Mouse (Mus musculus) brown adipose tissue, adult 24 weeks (tissue): ENCODE data around the gene Cmya5. TPM values are rescaled to one million over a fixed set of nuclear protein-coding genes. Genes with fewer than 3 reads are reported as not detected.
"Not testable (repeated sequence)": the region's sequence is repeated elsewhere in the genome, so short reads cannot be mapped to it uniquely, and the experiment has no call there.

Experiments used
- H3K27ac ChIP-seq: fragments of 200-500 bp; replicated peaks from 2 replicates; pipeline ENCODE4 v1.5.1; 2012; ENCODE audit warnings: low read depth, mild to moderate bottlenecking, low read length
- H3K4me1 ChIP-seq: fragments of 200-500 bp; 2 replicates; pipeline ENCODE4 v1.6.1; 2012; ENCODE audit warnings: low read length, mixed read lengths; ENCODE audit not compliant: control insufficient read depth, insufficient read depth, insufficient read length
- H3K4me3 ChIP-seq: fragments of 200-500 bp; 2 replicates; pipeline ENCODE4 v1.5.1; 2012; ENCODE audit warnings: low read depth, mild to moderate bottlenecking, low read length, moderate library complexity; ENCODE audit not compliant: insufficient read depth
- polyA plus RNA-seq: library from polyadenylated mRNA; stranded (reverse); fragments of >200 nt; gene quantifications from 2 replicates; pipeline ENCODE4 v1.2.4, GENCODE M21; 2012; ENCODE audit not compliant: missing spikeins, insufficient read depth, insufficient read length

Cmya5 gene
- polyA plus RNA-seq = 4.1 and 7.8 TPM in 2 replicates

- H3K27ac ChIP-seq = peak within 1 kb of the TSS; percentile 29
These were observed at the start of gene Cmya5 for GRCm38 (mm10) chr13:93144336-93145167. Gene Cmya5, minus strand, starts transcription at chr13:93144724.

GRCm38 (mm10) chr13:93192646-93193026 is 48.1 kb upstream of the Cmya5 start:
- Histone ChIP-seq H3K4me3 (peak overlapping the region; percentile 58), H3K27ac (peak overlapping the region; percentile 81), H3K4me1 (peaks cover 4% of the 10 kb centered on the region)

More at GRCm38 (mm10) chr13:93144336-93145167, at the start of gene Cmya5:
- peak within 1 kb of the TSS; percentile 75 for H3K4me3 ChIP-seq
- H3K4me1 ChIP-seq = peaks cover 3% of the 10 kb centered on the region; the same call in 1 of the 2 replicates

GRCm38 (mm10) chr13:93191831-93192645 is 47.5 kb upstream of the Cmya5 start, which contains the start of gene Tent2:
Gene Tent2, minus strand, starts transcription at chr13:93192385.
- H3K4me3 ChIP-seq = peak within 1 kb of the TSS; percentile 89
- H3K4me1 ChIP-seq = peaks cover 4% of the 10 kb centered on the region
- peak within 1 kb of the TSS; percentile 81 for H3K27ac ChIP-seq

- 0 out of 2 replicates have a peak overlapping the region, but pooled peaks have one; percentile 11 for H3K27ac ChIP-seq
- H3K4me3 ChIP-seq = no peak overlapping the region
- peaks cover 4% of the 10 kb centered on the region for H3K4me1 ChIP-seq
These were observed 44.9 kb upstream of the Cmya5 start for GRCm38 (mm10) chr13:93189416-93189815.

- H3K4me1 ChIP-seq = peaks cover 4% of the 10 kb centered on the region
- 0 out of 2 replicates have a peak overlapping the region, but pooled peaks have one; percentile 11 for H3K27ac ChIP-seq
- H3K4me3 ChIP-seq = no peak overlapping the region
These were observed 44.2 kb upstream of the Cmya5 start for GRCm38 (mm10) chr13:93188738-93189137.

- not testable (repeated sequence) for H3K27ac ChIP-seq, H3K4me1 ChIP-seq, H3K4me3 ChIP-seq
These were observed 43.3 kb upstream of the Cmya5 start for GRCm38 (mm10) chr13:93187792-93188191.

GRCm38 (mm10) chr13:93180351-93180750 is 35.8 kb upstream of the Cmya5 start:
- Histone ChIP-seq H3K4me1 (no peaks in the 10 kb centered on the region), H3K4me3 (no peak overlapping the region), H3K27ac (no peak overlapping the region)

- H3K4me3 ChIP-seq = no peak overlapping the region
- no peak overlapping the region for H3K27ac ChIP-seq
- H3K4me1 ChIP-seq = no peaks in the 10 kb centered on the region
These were observed 35.0 kb upstream of the Cmya5 start for GRCm38 (mm10) chr13:93179522-93179921.

GRCm38 (mm10) chr13:93177571-93177970 is 33.0 kb upstream of the Cmya5 start:
- Histone ChIP-seq H3K4me1 (no peaks in the 10 kb centered on the region), H3K27ac (no peak overlapping the region), H3K4me3 (no peak overlapping the region)

GRCm38 (mm10) chr13:93163303-93163702 is 18.8 kb upstream of the Cmya5 start:
- no peak overlapping the region for H3K27ac ChIP-seq
- no peak overlapping the region for H3K4me3 ChIP-seq
- H3K4me1 ChIP-seq = peaks cover 2% of the 10 kb centered on the region

GRCm38 (mm10) chr13:93162456-93162855 is 17.9 kb upstream of the Cmya5 start:
- Histone ChIP-seq H3K4me3 (no peak overlapping the region), H3K27ac (no peak overlapping the region; the same call in 1 of the 2 replicates), H3K4me1 (peaks cover 2% of the 10 kb centered on the region)

- Histone ChIP-seq H3K4me1 (peaks cover 8% of the 10 kb centered on the region), H3K4me3 (no peak overlapping the region)
These were observed 13.7 kb upstream of the Cmya5 start for GRCm38 (mm10) chr13:93158261-93158660.

GRCm38 (mm10) chr13:93153280-93153679 is 8.8 kb upstream of the Cmya5 start:
- H3K4me1 ChIP-seq = peaks cover 6% of the 10 kb centered on the region; the same call in 1 of the 2 replicates
- no peak overlapping the region for H3K4me3 ChIP-seq
- no peak overlapping the region for H3K27ac ChIP-seq

More at GRCm38 (mm10) chr13:93158261-93158660, 13.7 kb upstream of the Cmya5 start:
- no peak overlapping the region for H3K27ac ChIP-seq

GRCm38 (mm10) chr13:93143819-93144283 is 673 bp downstream of the Cmya5 start:
- H3K27ac ChIP-seq = no peak overlapping the region
- peak overlapping the region; percentile 75 for H3K4me3 ChIP-seq
- H3K4me1 ChIP-seq = peaks cover 3% of the 10 kb centered on the region; the same call in 1 of the 2 replicates

- Histone ChIP-seq H3K4me3 (no peak overlapping the region), H3K4me1 (peaks cover 3% of the 10 kb centered on the region; the same call in 1 of the 2 replicates), H3K27ac (no peak overlapping the region)
These were observed 3.3 kb downstream of the Cmya5 start for GRCm38 (mm10) chr13:93141184-93141583.
